8 mouse cellular contexts compared by ENCODE assay signal in genomic region chr11:114468394-114468793, GRCm38 (mm10).
DNase-seq lines count a peak whose midpoint lies in the region; ATAC-seq lines count a peak whose summit lies in the region.

No protein-coding gene starts in this region.

- ATAC-seq in liver, embryonic 12.5 days, result no peak
- ATAC-seq in forebrain, embryonic 16.5 days, result peak; percentile 70
- ATAC-seq in heart, embryonic 15.5 days (replicated peaks; ENCODE audit: insufficient number of reproducible peaks, insufficient read depth, low FRiP score, low read depth), result peak; percentile 81
- peak; percentile 66 for ATAC-seq in kidney, embryonic 15.5 days (replicated peaks; ENCODE audit: low FRiP score)
- 0 out of 2 replicates have a peak, but pooled peaks have one; percentile 20 for ATAC-seq in limb, embryonic 13.5 days (ENCODE audit: low FRiP score, low read depth)
- ATAC-seq in neural tube, embryonic 13.5 days (ENCODE audit: low read depth), result peak; percentile 62; the same call in 1 of the 2 replicates

- DNase-seq in liver, result peak; percentile 63
- DNase-seq in urinary bladder, postnatal 4 days (ENCODE audit: low spot score in 2 of 2), result peak; percentile 59 to 79

- no peak overlapping the region for H3K9ac ChIP-seq in liver, embryonic 12.5 days
- no peak overlapping the region for H3K9ac ChIP-seq in forebrain, embryonic 16.5 days (replicated peaks; ENCODE audit: low read depth, low read length)
- 0 out of 2 replicates have a peak overlapping the region, but pooled peaks have one; percentile 14 for H3K9ac ChIP-seq in heart, embryonic 15.5 days
- no peak overlapping the region for H3K9ac ChIP-seq in kidney, embryonic 15.5 days
- H3K9ac ChIP-seq in limb, embryonic 13.5 days, result 0 out of 2 replicates have a peak overlapping the region, but pooled peaks have one; percentile 13
- H3K9ac ChIP-seq in neural tube, embryonic 13.5 days, result peak overlapping the region; percentile 43; the same call in 1 of the 2 replicates

- 0% methylated on average over 8 of the region's 8 CpGs for WGBS in liver, embryonic 12.5 days (ENCODE audit: insufficient replicate concordance)
- under 1% methylated on average over 8 of the region's 8 CpGs for WGBS in forebrain, embryonic 16.5 days
- 1% methylated on average over 8 of the region's 8 CpGs for WGBS in heart, embryonic 15.5 days
- WGBS in kidney, embryonic 15.5 days, result under 1% methylated on average over 8 of the region's 8 CpGs
- whole genome bisulfite sequencing in limb, embryonic 13.5 days, result under 1% methylated on average over 8 of the region's 8 CpGs
- 1% methylated on average over 8 of the region's 8 CpGs for WGBS in neural tube, embryonic 13.5 days

- H3K36me3 ChIP-seq in liver, embryonic 12.5 days, result no peaks in the 10 kb centered on the region
- no peaks in the 10 kb centered on the region; the same call in 1 of the 2 replicates for H3K36me3 ChIP-seq in forebrain, embryonic 16.5 days (ENCODE audit: control insufficient read depth, insufficient read depth)
- no peaks in the 10 kb centered on the region for H3K36me3 ChIP-seq in heart, embryonic 15.5 days
- no peaks in the 10 kb centered on the region for H3K36me3 ChIP-seq in kidney, embryonic 15.5 days
- H3K36me3 ChIP-seq in limb, embryonic 13.5 days, result no peaks in the 10 kb centered on the region
- no peaks in the 10 kb centered on the region for H3K36me3 ChIP-seq in neural tube, embryonic 13.5 days

- no peak overlapping the region for H3K4me2 ChIP-seq in liver, embryonic 12.5 days
- no peak overlapping the region for H3K4me2 ChIP-seq in forebrain, embryonic 16.5 days (ENCODE audit: low read length)
- H3K4me2 ChIP-seq in heart, embryonic 15.5 days, result peak overlapping the region; percentile 57
- peak overlapping the region; percentile 43 for H3K4me2 ChIP-seq in kidney, embryonic 15.5 days
- H3K4me2 ChIP-seq in limb, embryonic 13.5 days (replicated peaks), result peak overlapping the region; percentile 54
- H3K4me2 ChIP-seq in neural tube, embryonic 13.5 days, result peak overlapping the region; percentile 35; the same call in 1 of the 2 replicates

- H3K27ac ChIP-seq in liver, embryonic 12.5 days, result no peak overlapping the region
- peak overlapping the region; percentile 89 for H3K27ac ChIP-seq in forebrain, embryonic 16.5 days (ENCODE audit: low read length)
- H3K27ac ChIP-seq in heart, embryonic 15.5 days, result peak overlapping the region; percentile 55
- peak overlapping the region; percentile 74 for H3K27ac ChIP-seq in kidney, embryonic 15.5 days
- 0 out of 2 replicates have a peak overlapping the region, but pooled peaks have one; percentile 44 for H3K27ac ChIP-seq in limb, embryonic 13.5 days
- H3K27ac ChIP-seq in neural tube, embryonic 13.5 days (replicated peaks), result peak overlapping the region; percentile 92

- H3K4me1 ChIP-seq in liver, embryonic 12.5 days, result 0 out of 2 replicates have a peak, but pooled peaks cover 4% of the 10 kb centered on the region
- H3K4me1 ChIP-seq in forebrain, embryonic 16.5 days (replicated peaks; ENCODE audit: control insufficient read depth, insufficient read depth, low read length), result peaks cover 55% of the 10 kb centered on the region
- H3K4me1 ChIP-seq in heart, embryonic 15.5 days (replicated peaks), result peaks cover 20% of the 10 kb centered on the region
- H3K4me1 ChIP-seq in kidney, embryonic 15.5 days, result peaks cover 34% of the 10 kb centered on the region
- H3K4me1 ChIP-seq in limb, embryonic 13.5 days, result peaks cover 52% of the 10 kb centered on the region
- H3K4me1 ChIP-seq in neural tube, embryonic 13.5 days (replicated peaks), result peaks cover 65% of the 10 kb centered on the region

- peaks cover 59% of the 10 kb centered on the region for H3K27me3 ChIP-seq in liver, embryonic 12.5 days (replicated peaks)
- no peaks in the 10 kb centered on the region for H3K27me3 ChIP-seq in forebrain, embryonic 16.5 days (replicated peaks; ENCODE audit: control insufficient read depth, insufficient read depth, low read length)
- peaks cover 70% of the 10 kb centered on the region for H3K27me3 ChIP-seq in heart, embryonic 15.5 days
- peaks cover 54% of the 10 kb centered on the region for H3K27me3 ChIP-seq in kidney, embryonic 15.5 days
- H3K27me3 ChIP-seq in limb, embryonic 13.5 days, result peaks cover 35% of the 10 kb centered on the region
- H3K27me3 ChIP-seq in neural tube, embryonic 13.5 days, result peaks cover 3% of the 10 kb centered on the region; the same call in 1 of the 2 replicates

- no peaks in the 10 kb centered on the region for H3K9me3 ChIP-seq in liver, embryonic 12.5 days (replicated peaks)
- no peaks in the 10 kb centered on the region for H3K9me3 ChIP-seq in forebrain, embryonic 16.5 days (ENCODE audit: control insufficient read depth, low read length)
- H3K9me3 ChIP-seq in heart, embryonic 15.5 days (replicated peaks), result no peaks in the 10 kb centered on the region
- H3K9me3 ChIP-seq in kidney, embryonic 15.5 days (replicated peaks), result 0 out of 2 replicates have a peak, but pooled peaks cover 4% of the 10 kb centered on the region
- H3K9me3 ChIP-seq in limb, embryonic 13.5 days, result no peaks in the 10 kb centered on the region
- H3K9me3 ChIP-seq in neural tube, embryonic 13.5 days, result no peaks in the 10 kb centered on the region

- H3K4me3 ChIP-seq in liver, embryonic 12.5 days, result no peak overlapping the region
- H3K4me3 ChIP-seq in forebrain, embryonic 16.5 days (replicated peaks; ENCODE audit: low read length), result no peak overlapping the region
- 0 out of 2 replicates have a peak overlapping the region, but pooled peaks have one; percentile 10 for H3K4me3 ChIP-seq in heart, embryonic 15.5 days
- H3K4me3 ChIP-seq in kidney, embryonic 15.5 days (replicated peaks), result no peak overlapping the region
- H3K4me3 ChIP-seq in limb, embryonic 13.5 days, result no peak overlapping the region; the same call in 1 of the 2 replicates
- no peak overlapping the region for H3K4me3 ChIP-seq in neural tube, embryonic 13.5 days

Comparison
In these comparisons a context has a peak if more than half of its experiments do, and no peak if none do; other contexts are left out.
1. H3K4me2 ChIP-seq: peak in heart, embryonic 15.5 days (single experiment), kidney, embryonic 15.5 days (single experiment), limb, embryonic 13.5 days (single experiment) and neural tube, embryonic 13.5 days (single experiment); none in liver, embryonic 12.5 days (single experiment) and forebrain, embryonic 16.5 days (single experiment).
2. H3K9ac ChIP-seq: peak in heart, embryonic 15.5 days (single experiment), limb, embryonic 13.5 days (single experiment) and neural tube, embryonic 13.5 days (single experiment); none in liver, embryonic 12.5 days (single experiment), forebrain, embryonic 16.5 days (single experiment) and kidney, embryonic 15.5 days (single experiment).